Mouse (Mus musculus): ENCODE measurements around the gene Cdk4. TPM values are rescaled to one million over a fixed set of nuclear protein-coding genes. Genes with fewer than 3 reads are reported as not detected.

Cdk4 gene
- polyA plus RNA-seq, 1 experiment from 2014 or later: 2,916 TPM

Other genes with a start within 250 kb of the Cdk4 start
- 16.9 and 17.7 TPM in 2 replicates for gene Atp23, start 162.2 kb upstream of the Cdk4 start, polyA plus RNA-seq (2016; fragmentation: Nextera tagmentation; extraction: Ambion mirVana)
- 36.8 and 39.3 TPM in 2 replicates for gene Ctdsp2, start 84.8 kb upstream of the Cdk4 start, polyA plus RNA-seq (2016; fragmentation: Nextera tagmentation; extraction: Ambion mirVana)
- gene Avil, start 62.8 kb upstream of the Cdk4 start, polyA plus RNA-seq (2016; fragmentation: Nextera tagmentation; extraction: Ambion mirVana): 0.36 and 2.2 TPM in 2 replicates
- 101 and 107 TPM in 2 replicates for gene Tsfm, start 32.7 kb upstream of the Cdk4 start, polyA plus RNA-seq (2016; fragmentation: Nextera tagmentation; extraction: Ambion mirVana)
- gene Mettl1, start 22.1 kb upstream of the Cdk4 start, polyA plus RNA-seq (2016; fragmentation: Nextera tagmentation; extraction: Ambion mirVana): 54.3 and 56.7 TPM in 2 replicates
- 0.19 and 0.26 TPM in 2 replicates for gene Eef1akmt3, start 22.0 kb upstream of the Cdk4 start, polyA plus RNA-seq (2016; fragmentation: Nextera tagmentation; extraction: Ambion mirVana)
- 0.07 and 0.22 TPM in 2 replicates for gene Cyp27b1, start 15.3 kb upstream of the Cdk4 start, polyA plus RNA-seq (2016; fragmentation: Nextera tagmentation; extraction: Ambion mirVana)
- 1.3 and 1.7 TPM in 2 replicates for gene March9, start 3.4 kb upstream of the Cdk4 start, polyA plus RNA-seq (2016; fragmentation: Nextera tagmentation; extraction: Ambion mirVana)
- 197 and 208 TPM in 2 replicates for gene Tspan31, start 6.7 kb downstream of the Cdk4 start, polyA plus RNA-seq (2016; fragmentation: Nextera tagmentation; extraction: Ambion mirVana)
- 0.10 and 0.19 TPM in 2 replicates for gene Agap2, start 11.8 kb downstream of the Cdk4 start, polyA plus RNA-seq (2016; fragmentation: Nextera tagmentation; extraction: Ambion mirVana)
- 62.3 and 83.0 TPM in 2 replicates for gene Os9, start 57.6 kb downstream of the Cdk4 start, polyA plus RNA-seq (2016; fragmentation: Nextera tagmentation; extraction: Ambion mirVana)
- gene B4galnt1, start 101.7 kb downstream of the Cdk4 start, polyA plus RNA-seq (2016; fragmentation: Nextera tagmentation; extraction: Ambion mirVana): 4.9 and 6.1 TPM in 2 replicates
- 0.87 and 1.4 TPM in 2 replicates for gene Slc26a10, start 117.1 kb downstream of the Cdk4 start, polyA plus RNA-seq (2016; fragmentation: Nextera tagmentation; extraction: Ambion mirVana)
- 24.8 and 28.7 TPM in 2 replicates for gene Arhgef25, start 126.5 kb downstream of the Cdk4 start, polyA plus RNA-seq (2016; fragmentation: Nextera tagmentation; extraction: Ambion mirVana)
- 119 and 142 TPM in 2 replicates for gene Dtx3, start 132.2 kb downstream of the Cdk4 start, polyA plus RNA-seq (2016; fragmentation: Nextera tagmentation; extraction: Ambion mirVana)
- 16.5 and 18.1 TPM in 2 replicates for gene Pip4k2c, start 148.1 kb downstream of the Cdk4 start, polyA plus RNA-seq (2016; fragmentation: Nextera tagmentation; extraction: Ambion mirVana)
- 14.9 and 29.4 TPM in 2 replicates for gene Kif5a, start 199.8 kb downstream of the Cdk4 start, polyA plus RNA-seq (2016; fragmentation: Nextera tagmentation; extraction: Ambion mirVana)
- gene Dctn2, start 202.8 kb downstream of the Cdk4 start, polyA plus RNA-seq (2016; fragmentation: Nextera tagmentation; extraction: Ambion mirVana): 212 and 239 TPM in 2 replicates
- 11.9 and 13.0 TPM in 2 replicates for gene Mbd6, start 225.5 kb downstream of the Cdk4 start, polyA plus RNA-seq (2016; fragmentation: Nextera tagmentation; extraction: Ambion mirVana)
- 180 and 187 TPM in 2 replicates for gene Mars, start 248.3 kb downstream of the Cdk4 start, polyA plus RNA-seq (2016; fragmentation: Nextera tagmentation; extraction: Ambion mirVana)

Data from midbrain, embryonic 10.5 days (tissue).